Mouse (Mus musculus) megakaryocyte, embryonic 14.5 days (primary cell): ENCODE results near the gene Ndufs5.

ENCODE experiments used
- FLI1 ChIP-seq: IDR thresholded peaks from 2 replicates; pipeline ENCODE4 v1.6.1; 2012; ENCODE audit warnings: low read length, inconsistent platforms, mixed read lengths
- GATA1 ChIP-seq: IDR thresholded peaks from 3 replicates; pipeline ENCODE4 v1.6.1; 2012; ENCODE audit warnings: mixed read lengths, low read length, inconsistent platforms, borderline replicate concordance

- no peak for TF ChIP-seq GATA1
- TF ChIP-seq FLI1, result no peak
These were observed 54.4 kb downstream of the Ndufs5 start for GRCm38 (mm10) chr4:123663688-123663965.
